Mouse (Mus musculus): Measurements from ENCODE around the gene Mtfp1. TPM values are rescaled to one million over a fixed set of nuclear protein-coding genes. Genes with fewer than 3 reads are reported as not detected.

Gene Mtfp1
- total and polyA plus RNA-seq, 2 experiments from 2014 or later, result 17.7 to 20.4 TPM

GRCm38 (mm10) chr11:4046526-4046925 is 48.7 kb downstream of the Mtfp1 start:
- H3K36me3 ChIP-seq (ENCODE audit: insufficient read depth, low read length), result no peaks in the 10 kb centered on the region

GRCm38 (mm10) chr11:4043081-4043480 is 52.2 kb downstream of the Mtfp1 start:
- DNase-seq (ENCODE audit: low spot score), result no peak
- WGBS, result 95% methylated on average over 7 of the region's 7 CpGs
- TF ChIP-seq CTCF (IDR thresholded peaks at IDR 0.05; ENCODE audit: low read depth), result no peak
- Histone ChIP-seq H3K4me2 (ENCODE audit: low read depth, low read length) (no peak overlapping the region), H3K9ac (replicated peaks; ENCODE audit: low read length) (no peak overlapping the region), H3K27ac (no peak overlapping the region), H3K4me3 (ENCODE audit: low read length) (no peak overlapping the region), H3K27me3 (ENCODE audit: insufficient read depth, low read length) (no peaks in the 10 kb centered on the region), H3K9me3 (ENCODE audit: low read length) (no peaks in the 10 kb centered on the region), H3K36me3 (ENCODE audit: insufficient read depth, low read length) (no peaks in the 10 kb centered on the region), H3K4me1 (ENCODE audit: insufficient read depth, low read length) (no peaks in the 10 kb centered on the region)
- ATAC-seq, result no peak

More at GRCm38 (mm10) chr11:4046526-4046925, 48.7 kb downstream of the Mtfp1 start:
- Histone ChIP-seq H3K4me2 (ENCODE audit: low read depth, low read length) (no peak overlapping the region), H3K27ac (no peak overlapping the region), H3K9ac (replicated peaks; ENCODE audit: low read length) (no peak overlapping the region), H3K4me3 (ENCODE audit: low read length) (no peak overlapping the region), H3K9me3 (ENCODE audit: low read length) (no peaks in the 10 kb centered on the region), H3K27me3 (ENCODE audit: insufficient read depth, low read length) (no peaks in the 10 kb centered on the region), H3K4me1 (ENCODE audit: insufficient read depth, low read length) (no peaks in the 10 kb centered on the region)
- no peak for TF ChIP-seq CTCF (IDR thresholded peaks at IDR 0.05; ENCODE audit: low read depth)
- ATAC-seq (no peak), DNase-seq (ENCODE audit: low spot score) (no peak)
- 53% methylated on average over 5 of the region's 5 CpGs for WGBS

Small RNA genes lying within 50 kb of the gene (microRNA-seq; reads per million reads assigned to microRNA genes)
- gene Mir3060, result 4.9 to 7.9 reads per million in 2 experiments

Other genes with a start within 250 kb of the Mtfp1 start
- 78.3 and 87.5 TPM in 2 replicates for gene Osbp2, start 231.5 kb downstream of the Mtfp1 start, total RNA-seq (2014; rRNA removed)
- 33.8 and 39.7 TPM in 2 replicates for gene Osbp2, start 231.5 kb downstream of the Mtfp1 start, polyA plus RNA-seq (2015; fragmentation: Nextera tagmentation; extraction: Ambion mirVana)
- gene 4921536K21Rik, start 200.3 kb downstream of the Mtfp1 start, total RNA-seq (2014; rRNA removed), result 0.21 and 0.90 TPM in 2 replicates
- gene 4921536K21Rik, start 200.3 kb downstream of the Mtfp1 start, polyA plus RNA-seq (2015; fragmentation: Nextera tagmentation; extraction: Ambion mirVana), result 0.41 and 0.42 TPM in 2 replicates
- gene Dusp18, start 200.2 kb downstream of the Mtfp1 start, total RNA-seq (2014; rRNA removed), result 14.4 and 16.9 TPM in 2 replicates
- 15.4 and 16.3 TPM in 2 replicates for gene Dusp18, start 200.2 kb downstream of the Mtfp1 start, polyA plus RNA-seq (2015; fragmentation: Nextera tagmentation; extraction: Ambion mirVana)
- gene Slc35e4, start 180.8 kb downstream of the Mtfp1 start, total RNA-seq (2014; rRNA removed), result 48.6 and 52.4 TPM in 2 replicates
- 23.5 and 25.8 TPM in 2 replicates for gene Slc35e4, start 180.8 kb downstream of the Mtfp1 start, polyA plus RNA-seq (2015; fragmentation: Nextera tagmentation; extraction: Ambion mirVana)
- gene Tcn2, start 163.3 kb downstream of the Mtfp1 start, total RNA-seq (2014; rRNA removed), result 35.8 and 39.4 TPM in 2 replicates
- 29.3 and 30.8 TPM in 2 replicates for gene Tcn2, start 163.3 kb downstream of the Mtfp1 start, polyA plus RNA-seq (2015; fragmentation: Nextera tagmentation; extraction: Ambion mirVana)
- gene Pes1, start 131.5 kb downstream of the Mtfp1 start, total RNA-seq (2014; rRNA removed), result 35.9 and 36.4 TPM in 2 replicates
- gene Pes1, start 131.5 kb downstream of the Mtfp1 start, polyA plus RNA-seq (2015; fragmentation: Nextera tagmentation; extraction: Ambion mirVana), result 44.5 and 46.8 TPM in 2 replicates
- not detected in 2 replicates for gene 4930556J24Rik, start 118.7 kb downstream of the Mtfp1 start, total RNA-seq (2014; rRNA removed)
- gene 4930556J24Rik, start 118.7 kb downstream of the Mtfp1 start, polyA plus RNA-seq (2015; fragmentation: Nextera tagmentation; extraction: Ambion mirVana), result 0.25 and 0.35 TPM in 2 replicates
- 30.3 and 34.6 TPM in 2 replicates for gene Gal3st1, start 111.8 kb downstream of the Mtfp1 start, total RNA-seq (2014; rRNA removed)
- gene Gal3st1, start 111.8 kb downstream of the Mtfp1 start, polyA plus RNA-seq (2015; fragmentation: Nextera tagmentation; extraction: Ambion mirVana), result 18.5 and 18.8 TPM in 2 replicates
- not detected in 2 replicates for gene Sec14l4, start 64.0 kb downstream of the Mtfp1 start, total RNA-seq (2014; rRNA removed)
- not detected in 2 replicates for gene Sec14l4, start 64.0 kb downstream of the Mtfp1 start, polyA plus RNA-seq (2015; fragmentation: Nextera tagmentation; extraction: Ambion mirVana)
- 0.36 and 1.6 TPM in 2 replicates for gene Sec14l3, start 30.6 kb downstream of the Mtfp1 start, total RNA-seq (2014; rRNA removed)
- gene Sec14l3, start 30.6 kb downstream of the Mtfp1 start, polyA plus RNA-seq (2015; fragmentation: Nextera tagmentation; extraction: Ambion mirVana), result 1.7 and 1.8 TPM in 2 replicates
- 13.4 and 13.9 TPM in 2 replicates for gene Sec14l2, start 28.0 kb upstream of the Mtfp1 start, total RNA-seq (2014; rRNA removed)
- gene Sec14l2, start 28.0 kb upstream of the Mtfp1 start, polyA plus RNA-seq (2015; fragmentation: Nextera tagmentation; extraction: Ambion mirVana), result 8.1 and 9.5 TPM in 2 replicates
- 84.3 and 90.4 TPM in 2 replicates for gene Rnf215, start 39.8 kb upstream of the Mtfp1 start, total RNA-seq (2014; rRNA removed)
- gene Rnf215, start 39.8 kb upstream of the Mtfp1 start, polyA plus RNA-seq (2015; fragmentation: Nextera tagmentation; extraction: Ambion mirVana), result 49.7 and 51.0 TPM in 2 replicates
- 20.8 TPM in 2 replicates for gene Ccdc157, start 64.8 kb upstream of the Mtfp1 start, total RNA-seq (2014; rRNA removed)
- 10.3 and 10.9 TPM in 2 replicates for gene Ccdc157, start 64.8 kb upstream of the Mtfp1 start, polyA plus RNA-seq (2015; fragmentation: Nextera tagmentation; extraction: Ambion mirVana)
- 41.9 and 45.4 TPM in 2 replicates for gene Sf3a1, start 64.9 kb upstream of the Mtfp1 start, total RNA-seq (2014; rRNA removed)
- 30.6 and 31.6 TPM in 2 replicates for gene Sf3a1, start 64.9 kb upstream of the Mtfp1 start, polyA plus RNA-seq (2015; fragmentation: Nextera tagmentation; extraction: Ambion mirVana)
- gene Tbc1d10a, start 91.3 kb upstream of the Mtfp1 start, total RNA-seq (2014; rRNA removed), result 59.1 and 60.8 TPM in 2 replicates
- gene Tbc1d10a, start 91.3 kb upstream of the Mtfp1 start, polyA plus RNA-seq (2015; fragmentation: Nextera tagmentation; extraction: Ambion mirVana), result 34.2 TPM in 2 replicates
- 20.6 and 20.7 TPM in 2 replicates for gene Castor1, start 122.8 kb upstream of the Mtfp1 start, total RNA-seq (2014; rRNA removed)
- 10.6 and 12.4 TPM in 2 replicates for gene Castor1, start 122.8 kb upstream of the Mtfp1 start, polyA plus RNA-seq (2015; fragmentation: Nextera tagmentation; extraction: Ambion mirVana)
- 0.40 TPM in 1 of 2 replicates, not detected in the other for gene Osm, start 141.0 kb upstream of the Mtfp1 start, total RNA-seq (2014; rRNA removed)
- 0.08 TPM in 1 of 2 replicates, not detected in the other for gene Osm, start 141.0 kb upstream of the Mtfp1 start, polyA plus RNA-seq (2015; fragmentation: Nextera tagmentation; extraction: Ambion mirVana)
- 0.21 and 0.22 TPM in 2 replicates for gene Lif, start 162.1 kb upstream of the Mtfp1 start, total RNA-seq (2014; rRNA removed)
- gene Lif, start 162.1 kb upstream of the Mtfp1 start, polyA plus RNA-seq (2015; fragmentation: Nextera tagmentation; extraction: Ambion mirVana), result 0.08 and 0.10 TPM in 2 replicates

All from hindbrain, postnatal 0 days (tissue).